Mouse (Mus musculus) ES-E14 (cell line): ENCODE results near the gene Ddx41. TPM values are rescaled to one million over a fixed set of nuclear protein-coding genes. Genes with fewer than 3 reads are reported as not detected.

Experiments used
- DNase-seq: peaks from one replicate; pipeline ENCODE4 v3.0.0-alpha.2; 2013; ENCODE audit warnings: low read depth, low spot score
- H3K27ac ChIP-seq: 2 replicates; pipeline ENCODE4 v1.5.1; 2012; ENCODE audit warnings: low read depth, mild to moderate bottlenecking, low read length, moderate library complexity, mixed read lengths; ENCODE audit not compliant: poor library complexity, insufficient read depth, severe bottlenecking
- H3K36me3 ChIP-seq: 2 replicates; pipeline ENCODE4 v1.6.1; 2012; ENCODE audit warnings: mild to moderate bottlenecking, low read length, moderate library complexity, mixed read lengths; ENCODE audit not compliant: control insufficient read depth, poor library complexity, insufficient read depth, severe bottlenecking
- H3K4me1 ChIP-seq, 2 experiments: fragments of 150-350 bp in 1 of 2; sonication (generic) in 1 of 2; 2 replicates each; pipeline ENCODE4 v1.6.1; 2012; ENCODE audit warnings: low read length in 2 of 2, mild to moderate bottlenecking in 1 of 2, mixed read lengths in 1 of 2; ENCODE audit not compliant: control insufficient read depth in 2 of 2, insufficient read depth in 2 of 2, poor library complexity in 1 of 2
- H3K4me3 ChIP-seq, 2 experiments: fragments of 150-350 bp in 1 of 2; sonication (generic) in 1 of 2; 2 replicates each; pipeline ENCODE4 v1.5.1; 2012; ENCODE audit warnings: low read length in 2 of 2, low read depth in 1 of 2, mild to moderate bottlenecking in 1 of 2, mixed read lengths in 1 of 2; ENCODE audit not compliant: insufficient read depth in 1 of 2, poor library complexity in 1 of 2, severe bottlenecking in 1 of 2
- H3K9ac ChIP-seq: 2 replicates; pipeline ENCODE4 v1.6.1; 2012; ENCODE audit warnings: low read depth, mild to moderate bottlenecking, low read length, mixed read lengths; ENCODE audit not compliant: poor library complexity, insufficient read depth, severe bottlenecking
- H3K9me3 ChIP-seq: fragments of 150-350 bp; sonication (generic); 2 replicates; pipeline ENCODE4 v1.6.1; 2012; ENCODE audit warnings: low read depth, mild to moderate bottlenecking, low read length; ENCODE audit not compliant: control insufficient read depth, insufficient read depth
- CHD2 ChIP-seq: IDR thresholded peaks from 2 replicates; pipeline ENCODE4 v1.6.1; 2014; ENCODE audit warnings: mild to moderate bottlenecking, low read depth, low read length, inconsistent platforms
- HCFC1 ChIP-seq: IDR thresholded peaks from 2 replicates; pipeline ENCODE4 v1.6.1; 2012; ENCODE audit warnings: low read length, inconsistent platforms, borderline replicate concordance; ENCODE audit not compliant: insufficient read depth
- MAFK ChIP-seq: IDR thresholded peaks from 2 replicates; pipeline ENCODE4 v1.6.1; 2014; ENCODE audit warnings: mild to moderate bottlenecking, low read depth, low read length, inconsistent platforms; ENCODE audit not compliant: insufficient read depth
- ZC3H11A ChIP-seq: IDR thresholded peaks from 2 replicates; pipeline ENCODE4 v1.6.1; 2012; ENCODE audit warnings: low read depth, mild to moderate bottlenecking, inconsistent platforms, low read length, borderline replicate concordance
- ZNF384 ChIP-seq: IDR thresholded peaks from 2 replicates; pipeline ENCODE4 v1.6.1; 2012; ENCODE audit warnings: low read depth, low read length, inconsistent platforms
- in situ Hi-C, 2 experiments: fragments of 600-800 bp; cut with MboI; formaldehyde crosslinking; loops; one replicate each; pipeline ENCODE4 v1.15.1; 2025; ENCODE audit warnings: low sequenced_read_pairs in 2 of 2, inconsistent platforms in 1 of 2; ENCODE audit not compliant: unreplicated experiment in 2 of 2
- total RNA-seq: library from RNA; depleted of rRNA; stranded (reverse); fragments of 300-350 nt; gene quantifications from 2 replicates; pipeline ENCODE4 v1.2.3, GENCODE M21; 2012

Gene Ddx41
- total RNA-seq, 1 experiment = 85.9 TPM

DNA sequence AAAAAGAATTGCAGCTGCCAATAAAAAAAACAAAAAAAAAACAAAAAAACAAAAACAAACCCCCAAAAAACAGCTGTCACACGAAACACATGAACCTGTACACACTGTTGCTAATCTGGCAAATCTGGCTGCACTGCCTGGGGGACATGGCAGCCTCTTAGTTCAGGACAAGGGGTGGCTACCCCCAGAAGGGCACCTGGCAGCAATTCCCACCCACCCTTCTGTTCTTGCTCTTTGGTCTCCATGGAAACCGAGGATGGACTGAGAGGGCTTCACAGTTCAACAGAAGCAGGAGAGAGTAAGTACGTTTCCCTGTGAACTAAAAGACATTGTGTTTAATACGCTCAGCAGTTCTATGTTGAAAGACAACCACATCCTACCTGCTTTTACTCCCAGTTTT is 40.8 kb downstream of the Ddx41 start:
- DNase-seq = no peak
- Histone ChIP-seq H3K4me1 (peaks cover 1 to 26% of the 10 kb centered on the region in 2 experiments; a peak in 1 of 4 replicates), H3K4me3 (no peak overlapping the region), H3K9ac (no peak overlapping the region), H3K9me3 (no peaks in the 10 kb centered on the region), H3K36me3 (peaks cover 18% of the 10 kb centered on the region; the same call in 1 of the 2 replicates), H3K27ac (no peak overlapping the region)
- in situ Hi-C loops = no loop called here
- TF ChIP-seq ZC3H11A (no peak), HCFC1 (no peak), ZNF384 (no peak), CHD2 (no peak), MAFK (no peak)

DNA sequence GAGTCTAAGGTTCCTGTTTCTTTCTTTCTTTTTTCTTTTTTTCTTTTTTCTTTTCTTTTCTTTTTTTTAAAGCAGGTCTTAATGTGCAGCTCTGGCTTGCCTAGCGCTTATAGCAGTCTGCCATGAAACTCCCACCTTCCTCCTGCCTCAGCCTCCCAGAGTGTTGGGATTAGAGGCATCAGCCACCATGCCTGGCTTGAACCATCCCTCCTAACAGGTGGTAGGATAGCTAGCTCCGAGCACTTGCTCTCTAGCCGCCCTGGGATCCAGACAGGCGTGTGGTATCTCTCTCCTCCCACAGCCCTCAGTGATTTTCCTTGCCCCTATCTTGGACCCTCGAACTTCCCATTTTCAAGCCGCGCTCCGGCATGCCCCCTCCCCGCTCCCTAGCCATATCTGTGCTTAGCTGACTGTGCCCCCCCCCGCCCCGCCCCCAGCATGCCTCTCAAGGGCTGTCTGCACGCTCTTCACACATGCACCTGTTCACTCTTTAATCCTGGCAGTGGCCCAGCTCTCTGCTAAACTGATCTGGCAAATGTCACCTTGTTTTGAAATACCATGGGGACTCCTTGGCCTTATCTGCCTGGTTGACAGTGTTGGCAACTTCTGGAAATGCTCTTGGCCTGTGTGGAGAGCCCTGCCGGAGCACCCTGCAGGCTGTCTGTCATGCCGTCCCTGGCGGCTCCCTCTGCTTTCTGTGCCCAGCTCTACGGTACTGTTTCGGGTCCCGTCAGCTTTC is 41.4 kb downstream of the Ddx41 start:
- no peak overlapping the region for H3K4me3 ChIP-seq
- TF ChIP-seq MAFK (no peak), ZC3H11A (no peak), HCFC1 (no peak), CHD2 (no peak), ZNF384 (no peak)
- no peak overlapping the region for H3K27ac ChIP-seq

DNA sequence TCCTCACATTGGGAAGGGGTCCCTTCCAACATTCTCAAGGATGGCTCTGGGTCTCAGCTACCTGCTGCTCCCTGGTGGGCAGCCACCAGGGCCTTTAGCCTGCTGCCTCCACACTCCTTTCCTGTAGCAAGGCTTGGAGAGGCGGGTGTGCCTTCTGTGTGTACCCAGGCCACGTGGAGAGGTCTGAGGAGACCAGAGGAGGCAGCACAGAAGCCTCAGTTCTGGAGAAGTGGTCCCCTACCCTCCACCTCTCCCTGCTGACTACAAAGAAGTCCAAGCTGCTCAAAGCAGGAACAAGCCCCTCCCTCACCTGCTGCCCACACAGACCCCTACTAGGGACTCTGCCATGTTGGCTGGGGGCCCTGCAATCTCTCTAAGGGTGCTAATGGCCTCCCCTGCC is 42.2 kb downstream of the Ddx41 start:
- in situ Hi-C loops = no loop called here
- H3K9ac ChIP-seq = no peak overlapping the region
- H3K9me3 ChIP-seq = no peaks in the 10 kb centered on the region
- H3K4me3 ChIP-seq = no peak overlapping the region
- no peak overlapping the region for H3K27ac ChIP-seq
- peaks cover 16% of the 10 kb centered on the region; the same call in 1 of the 2 replicates for H3K36me3 ChIP-seq
- DNase-seq = no peak
- TF ChIP-seq HCFC1 (no peak), ZNF384 (no peak), MAFK (no peak), CHD2 (no peak), ZC3H11A (no peak)
- H3K4me1 ChIP-seq = peaks cover 1 to 26% of the 10 kb centered on the region in 2 experiments; a peak in 1 of 4 replicates

More for the DNA sequence above, 41.4 kb downstream of the Ddx41 start:
- Histone ChIP-seq H3K36me3 (peaks cover 16% of the 10 kb centered on the region; the same call in 1 of the 2 replicates), H3K9me3 (no peaks in the 10 kb centered on the region), H3K4me1 (peaks cover 1 to 24% of the 10 kb centered on the region in 2 experiments; a peak in 1 of 4 replicates), H3K9ac (no peak overlapping the region)
- no peak for DNase-seq
- in situ Hi-C loops = no loop called here

DNA sequence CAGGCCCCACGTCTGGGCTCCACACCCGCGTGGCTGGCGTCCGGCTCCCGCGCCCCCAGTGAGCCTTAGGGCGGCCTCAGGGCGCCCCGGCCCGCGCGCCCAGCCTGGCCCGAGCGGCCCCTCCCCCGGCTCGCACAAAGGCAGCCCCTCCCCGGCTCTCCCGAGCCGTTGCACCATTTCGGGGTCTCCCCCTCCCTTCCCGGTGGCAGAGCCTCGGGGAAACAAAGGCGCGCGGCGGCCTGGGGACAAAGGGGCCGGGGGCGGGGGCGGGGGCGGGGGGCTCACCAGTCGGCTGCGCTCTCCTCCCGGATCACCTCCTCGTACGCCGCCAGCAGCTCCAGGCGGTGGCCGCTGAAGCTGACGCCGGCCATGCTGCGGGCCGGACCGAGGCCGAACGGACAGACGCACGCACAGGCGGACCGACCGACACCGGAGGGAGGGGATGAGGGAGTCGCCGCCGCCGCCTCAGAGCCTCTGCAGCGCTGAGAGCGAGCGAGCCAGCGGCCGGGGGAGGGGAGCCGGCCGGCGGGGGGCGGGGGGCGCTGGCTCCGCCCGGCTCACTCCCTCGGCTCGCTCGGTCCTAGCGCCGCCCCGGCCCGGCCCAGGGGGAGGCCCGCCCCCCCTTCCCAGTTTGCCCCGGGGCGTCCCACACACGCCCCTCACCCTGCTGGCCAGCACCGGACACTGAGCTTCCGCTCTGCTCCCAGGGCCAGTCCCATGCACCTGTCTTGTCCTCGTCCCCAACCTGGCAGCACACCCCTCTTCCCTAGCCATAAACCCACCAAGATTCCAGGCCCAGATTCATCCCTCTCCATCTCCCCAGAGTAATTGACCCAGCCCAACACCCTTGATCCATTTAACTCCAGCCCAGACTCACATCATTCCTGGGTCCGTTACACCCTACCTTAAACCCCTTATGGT is 48.6 kb downstream of the Ddx41 start, which contains the start of gene Dbn1:
Gene Dbn1, minus strand, starts transcription at position 534 of the 921 bp plus-strand sequence.
- Histone ChIP-seq H3K4me1 (peaks cover 3 to 8% of the 10 kb centered on the region in 2 experiments; a peak in 2 of 4 replicates), H3K27ac (no peak within 1 kb of the TSS), H3K9me3 (no peaks in the 10 kb centered on the region), H3K36me3 (no peaks in the 10 kb centered on the region), H3K9ac (peak within 1 kb of the TSS; percentile 79), H3K4me3 (peak within 1 kb of the TSS; percentile 78 to 94)
- TF ChIP-seq MAFK (no peak), CHD2 (no peak), ZNF384 (no peak), ZC3H11A (no peak), HCFC1 (no peak)
- in situ Hi-C loops = no loop called here
- no peak for DNase-seq
